Mouse (Mus musculus): ENCODE results near the gene Acy3. TPM values are rescaled to one million over a fixed set of nuclear protein-coding genes. Genes with fewer than 3 reads are reported as not detected.
"Not testable (repeated sequence)": the region's sequence is repeated elsewhere in the genome, so short reads cannot be mapped to it uniquely, and the experiment has no call there.

Gene Acy3
- polyA plus RNA-seq, 1 experiment from 2014 or later = 8.0 TPM

DNA sequence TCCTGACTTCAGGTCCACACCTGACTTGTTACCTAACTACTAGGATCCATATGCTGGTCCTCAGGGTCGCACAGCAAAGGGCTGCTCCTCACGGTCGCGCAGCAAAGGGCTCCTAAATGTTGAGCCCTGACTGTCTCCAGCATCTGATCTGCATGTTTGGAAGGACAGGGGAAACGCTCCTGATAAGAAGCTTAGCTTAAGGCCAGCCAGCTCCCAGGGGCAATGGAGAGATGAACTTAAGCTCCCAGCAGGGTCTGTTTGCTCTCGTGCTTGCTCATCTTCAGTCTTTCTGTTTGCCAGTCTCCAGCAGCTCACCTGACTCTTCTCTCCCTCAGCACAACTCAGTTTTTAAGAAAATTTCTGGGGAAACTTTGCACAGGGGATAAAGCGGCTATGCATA lies 46.3 kb downstream of the Acy3 start:
- Histone ChIP-seq H3K27ac (ENCODE audit: low read depth, low read length) (no peak overlapping the region), H3K27me3 (ENCODE audit: control insufficient read depth, insufficient read depth, low read length) (no peaks in the 10 kb centered on the region), H3K4me2 (no peak overlapping the region), H3K36me3 (ENCODE audit: control insufficient read depth, insufficient read depth, low read length) (no peaks in the 10 kb centered on the region), H3K4me1 (ENCODE audit: control insufficient read depth, insufficient read depth, low read length) (peaks cover 5% of the 10 kb centered on the region; the same call in 1 of the 2 replicates), H3K4me3 (ENCODE audit: low read depth, low read length) (no peak overlapping the region), H3K9me3 (replicated peaks; ENCODE audit: control insufficient read depth, low read length) (no peaks in the 10 kb centered on the region; the same call in 1 of the 2 replicates), H3K9ac (ENCODE audit: low read depth, low read length) (no peak overlapping the region)
- WGBS (ENCODE audit: insufficient replicate concordance) = 44% methylated on average over 7 of the region's 7 CpGs
- ATAC-seq (replicated peaks; ENCODE audit: insufficient number of reproducible peaks, low FRiP score, low TSS enrichment) = no peak

DNA sequence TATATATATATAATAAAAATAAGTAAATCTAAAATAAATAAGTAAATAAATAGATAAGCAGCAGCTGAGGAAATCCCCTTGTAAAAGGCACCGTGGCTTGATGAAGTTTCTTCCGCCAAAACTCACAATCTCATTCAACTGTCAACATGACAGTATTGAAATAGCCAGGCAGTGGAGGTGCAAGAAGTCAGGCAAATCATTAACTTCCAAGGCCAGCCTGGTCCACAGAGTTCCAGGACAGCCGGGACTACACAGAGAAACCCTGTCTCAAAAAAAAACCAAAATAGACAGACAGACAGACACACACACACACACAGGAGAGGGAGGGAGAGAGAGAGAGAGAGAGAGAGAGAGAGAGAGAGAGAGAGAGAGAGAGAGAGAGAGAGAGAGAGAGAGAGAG lies 46.9 kb downstream of the Acy3 start:
- 77% methylated on average over 3 of the region's 3 CpGs for WGBS (ENCODE audit: insufficient replicate concordance)
- no peaks in the 10 kb centered on the region for H3K27me3 ChIP-seq (ENCODE audit: control insufficient read depth, insufficient read depth, low read length)
- H3K27ac ChIP-seq (ENCODE audit: low read depth, low read length) = no peak overlapping the region
- H3K9me3 ChIP-seq (replicated peaks; ENCODE audit: control insufficient read depth, low read length) = no peaks in the 10 kb centered on the region
- H3K4me2 ChIP-seq = no peak overlapping the region
- no peak overlapping the region for H3K9ac ChIP-seq (ENCODE audit: low read depth, low read length)
- peaks cover 8% of the 10 kb centered on the region; the same call in 1 of the 2 replicates for H3K4me1 ChIP-seq (ENCODE audit: control insufficient read depth, insufficient read depth, low read length)
- no peak overlapping the region for H3K4me3 ChIP-seq (ENCODE audit: low read depth, low read length)
- no peak for ATAC-seq (replicated peaks; ENCODE audit: insufficient number of reproducible peaks, low FRiP score, low TSS enrichment)
- H3K36me3 ChIP-seq (ENCODE audit: control insufficient read depth, insufficient read depth, low read length) = no peaks in the 10 kb centered on the region

- Histone ChIP-seq H3K9ac (ENCODE audit: low read depth, low read length) (no peak overlapping the region), H3K4me1 (ENCODE audit: control insufficient read depth, insufficient read depth, low read length) (peaks cover 8% of the 10 kb centered on the region; the same call in 1 of the 2 replicates), H3K27me3 (ENCODE audit: control insufficient read depth, insufficient read depth, low read length) (no peaks in the 10 kb centered on the region), H3K4me2 (no peak overlapping the region), H3K4me3 (ENCODE audit: low read depth, low read length) (no peak overlapping the region), H3K27ac (ENCODE audit: low read depth, low read length) (no peak overlapping the region), H3K36me3 (ENCODE audit: control insufficient read depth, insufficient read depth, low read length) (no peaks in the 10 kb centered on the region), H3K9me3 (replicated peaks; ENCODE audit: control insufficient read depth, low read length) (no peaks in the 10 kb centered on the region)
- no peak for ATAC-seq (replicated peaks; ENCODE audit: insufficient number of reproducible peaks, low FRiP score, low TSS enrichment)
- 57% methylated on average over 5 of the region's 5 CpGs for WGBS (ENCODE audit: insufficient replicate concordance)
Measured at GRCm38 (mm10) chr19:4033742-4034141, 47.4 kb downstream of the Acy3 start.

GRCm38 (mm10) chr19:4036327-4037045 lies 50.1 kb downstream of the Acy3 start:
- no peak for ATAC-seq (replicated peaks; ENCODE audit: insufficient number of reproducible peaks, low FRiP score, low TSS enrichment)
- Histone ChIP-seq H3K27ac (ENCODE audit: low read depth, low read length) (no peak overlapping the region), H3K9ac (ENCODE audit: low read depth, low read length) (no peak overlapping the region), H3K4me3 (ENCODE audit: low read depth, low read length) (no peak overlapping the region), H3K27me3 (ENCODE audit: control insufficient read depth, insufficient read depth, low read length) (no peaks in the 10 kb centered on the region), H3K4me2 (peak overlapping the region; percentile 17), H3K4me1 (ENCODE audit: control insufficient read depth, insufficient read depth, low read length) (peaks cover 8% of the 10 kb centered on the region; the same call in 1 of the 2 replicates), H3K9me3 (replicated peaks; ENCODE audit: control insufficient read depth, low read length) (no peaks in the 10 kb centered on the region), H3K36me3 (ENCODE audit: control insufficient read depth, insufficient read depth, low read length) (no peaks in the 10 kb centered on the region)
- 79% methylated on average over 12 of the region's 12 CpGs for WGBS (ENCODE audit: insufficient replicate concordance)

GRCm38 (mm10) chr19:4037154-4037787 lies 50.9 kb downstream of the Acy3 start:
- peak overlapping the region; percentile 94 for H3K9ac ChIP-seq (ENCODE audit: low read depth, low read length)
- H3K27me3 ChIP-seq (ENCODE audit: control insufficient read depth, insufficient read depth, low read length); ATAC-seq (replicated peaks; ENCODE audit: insufficient number of reproducible peaks, low FRiP score, low TSS enrichment); H3K4me1 ChIP-seq (ENCODE audit: control insufficient read depth, insufficient read depth, low read length); H3K36me3 ChIP-seq (ENCODE audit: control insufficient read depth, insufficient read depth, low read length); H3K9me3 ChIP-seq (replicated peaks; ENCODE audit: control insufficient read depth, low read length): not testable (repeated sequence)
- H3K4me3 ChIP-seq (ENCODE audit: low read depth, low read length) = peak overlapping the region; percentile 77
- peak overlapping the region; percentile 82 for H3K27ac ChIP-seq (ENCODE audit: low read depth, low read length)
- peak overlapping the region; percentile 84 for H3K4me2 ChIP-seq
- WGBS (ENCODE audit: insufficient replicate concordance) = 29% methylated on average over 7 of the region's 8 CpGs

- WGBS (ENCODE audit: insufficient replicate concordance) = under 1% methylated on average over 26 of the region's 26 CpGs
- H3K4me1 ChIP-seq (ENCODE audit: control insufficient read depth, insufficient read depth, low read length) = peaks cover 8% of the 10 kb centered on the region; the same call in 1 of the 2 replicates
- H3K9me3 ChIP-seq (replicated peaks; ENCODE audit: control insufficient read depth, low read length) = no peaks in the 10 kb centered on the region
- no peaks in the 10 kb centered on the region for H3K27me3 ChIP-seq (ENCODE audit: control insufficient read depth, insufficient read depth, low read length)
- H3K36me3 ChIP-seq (ENCODE audit: control insufficient read depth, insufficient read depth, low read length) = no peaks in the 10 kb centered on the region
- H3K4me3 ChIP-seq (ENCODE audit: low read depth, low read length) = peak within 1 kb of the TSS; percentile 77
- H3K27ac ChIP-seq (ENCODE audit: low read depth, low read length) = peak within 1 kb of the TSS; percentile 82
- peak within 1 kb of the TSS; percentile 94 for H3K9ac ChIP-seq (ENCODE audit: low read depth, low read length)
- peak; percentile 85 for ATAC-seq (replicated peaks; ENCODE audit: insufficient number of reproducible peaks, low FRiP score, low TSS enrichment)
- H3K4me2 ChIP-seq = peak within 1 kb of the TSS; percentile 84
Measured at GRCm38 (mm10) chr19:4037788-4038232, 51.4 kb downstream of the Acy3 start, which contains the start of gene Gstp1. Gene Gstp1, minus strand, starts transcription at chr19:4037985.

Other genes starting within 250 kb of the Acy3 start
- 22.2 and 27.6 TPM in 2 replicates for gene Kmt5b, start 219.1 kb upstream of the Acy3 start, polyA plus RNA-seq (2014; fragmentation: Nextera tagmentation; extraction: Ambion mirVana)
- gene Chka, start 134.8 kb upstream of the Acy3 start, polyA plus RNA-seq (2014; fragmentation: Nextera tagmentation; extraction: Ambion mirVana) = 26.6 and 27.9 TPM in 2 replicates
- 16.2 and 18.7 TPM in 2 replicates for gene Tcirg1, start 79.4 kb upstream of the Acy3 start, polyA plus RNA-seq (2014; fragmentation: Nextera tagmentation; extraction: Ambion mirVana)
- gene Ndufs8, start 73.8 kb upstream of the Acy3 start, polyA plus RNA-seq (2014; fragmentation: Nextera tagmentation; extraction: Ambion mirVana) = 364 and 376 TPM in 2 replicates
- gene Aldh3b1, start 56.8 kb upstream of the Acy3 start, polyA plus RNA-seq (2014; fragmentation: Nextera tagmentation; extraction: Ambion mirVana) = 2.3 and 2.4 TPM in 2 replicates
- gene Unc93b1, start 51.4 kb upstream of the Acy3 start, polyA plus RNA-seq (2014; fragmentation: Nextera tagmentation; extraction: Ambion mirVana) = 4.5 and 6.2 TPM in 2 replicates
- gene Aldh3b3, start 27.9 kb upstream of the Acy3 start, polyA plus RNA-seq (2014; fragmentation: Nextera tagmentation; extraction: Ambion mirVana) = not detected in 2 replicates
- 0.16 TPM in 1 of 2 replicates, not detected in the other for gene Aldh3b2, start 14.2 kb upstream of the Acy3 start, polyA plus RNA-seq (2014; fragmentation: Nextera tagmentation; extraction: Ambion mirVana)
- gene Tbx10, start 6.2 kb downstream of the Acy3 start, polyA plus RNA-seq (2014; fragmentation: Nextera tagmentation; extraction: Ambion mirVana) = 0.11 TPM in 1 of 2 replicates, not detected in the other
- gene Nudt8, start 14.0 kb downstream of the Acy3 start, polyA plus RNA-seq (2014; fragmentation: Nextera tagmentation; extraction: Ambion mirVana) = 48.0 and 48.8 TPM in 2 replicates
- 2.3 and 2.5 TPM in 2 replicates for gene Gm49405, start 14.1 kb downstream of the Acy3 start, polyA plus RNA-seq (2014; fragmentation: Nextera tagmentation; extraction: Ambion mirVana)
- 64.5 and 65.9 TPM in 2 replicates for gene Doc2g, start 16.7 kb downstream of the Acy3 start, polyA plus RNA-seq (2014; fragmentation: Nextera tagmentation; extraction: Ambion mirVana)
- gene Ndufv1, start 26.2 kb downstream of the Acy3 start, polyA plus RNA-seq (2014; fragmentation: Nextera tagmentation; extraction: Ambion mirVana) = 369 and 417 TPM in 2 replicates
- 359 and 387 TPM in 2 replicates for gene Gstp1, start 51.4 kb downstream of the Acy3 start, polyA plus RNA-seq (2014; fragmentation: Nextera tagmentation; extraction: Ambion mirVana)
- gene Gstp2, start 59.5 kb downstream of the Acy3 start, polyA plus RNA-seq (2014; fragmentation: Nextera tagmentation; extraction: Ambion mirVana) = 2.9 and 3.4 TPM in 2 replicates
- gene Gstp3, start 73.0 kb downstream of the Acy3 start, polyA plus RNA-seq (2014; fragmentation: Nextera tagmentation; extraction: Ambion mirVana) = 0.49 TPM in 1 of 2 replicates, not detected in the other
- not detected in 2 replicates for gene Cabp2, start 95.0 kb downstream of the Acy3 start, polyA plus RNA-seq (2014; fragmentation: Nextera tagmentation; extraction: Ambion mirVana)
- gene Cdk2ap2, start 110.6 kb downstream of the Acy3 start, polyA plus RNA-seq (2014; fragmentation: Nextera tagmentation; extraction: Ambion mirVana) = 63.4 and 64.0 TPM in 2 replicates
- 15.5 and 17.3 TPM in 2 replicates for gene Pitpnm1, start 113.4 kb downstream of the Acy3 start, polyA plus RNA-seq (2014; fragmentation: Nextera tagmentation; extraction: Ambion mirVana)
- gene Aip, start 139.3 kb downstream of the Acy3 start, polyA plus RNA-seq (2014; fragmentation: Nextera tagmentation; extraction: Ambion mirVana) = 91.4 and 93.4 TPM in 2 replicates
- not detected in 2 replicates for gene Gpr152, start 153.2 kb downstream of the Acy3 start, polyA plus RNA-seq (2014; fragmentation: Nextera tagmentation; extraction: Ambion mirVana)
- gene Cabp4, start 157.5 kb downstream of the Acy3 start, polyA plus RNA-seq (2014; fragmentation: Nextera tagmentation; extraction: Ambion mirVana) = not detected in 2 replicates
- 109 and 113 TPM in 2 replicates for gene Coro1b, start 162.0 kb downstream of the Acy3 start, polyA plus RNA-seq (2014; fragmentation: Nextera tagmentation; extraction: Ambion mirVana)
- gene Ptprcap, start 167.0 kb downstream of the Acy3 start, polyA plus RNA-seq (2014; fragmentation: Nextera tagmentation; extraction: Ambion mirVana) = 1.3 and 1.7 TPM in 2 replicates
- 34.3 and 38.1 TPM in 2 replicates for gene Rps6kb2, start 176.8 kb downstream of the Acy3 start, polyA plus RNA-seq (2014; fragmentation: Nextera tagmentation; extraction: Ambion mirVana)
- 2.1 and 2.8 TPM in 2 replicates for gene Carns1, start 188.9 kb downstream of the Acy3 start, polyA plus RNA-seq (2014; fragmentation: Nextera tagmentation; extraction: Ambion mirVana)
- gene Tbc1d10c, start 204.7 kb downstream of the Acy3 start, polyA plus RNA-seq (2014; fragmentation: Nextera tagmentation; extraction: Ambion mirVana) = 1.0 and 1.3 TPM in 2 replicates
- gene Ppp1ca, start 205.5 kb downstream of the Acy3 start, polyA plus RNA-seq (2014; fragmentation: Nextera tagmentation; extraction: Ambion mirVana) = 749 and 760 TPM in 2 replicates
- gene Rad9a, start 215.1 kb downstream of the Acy3 start, polyA plus RNA-seq (2014; fragmentation: Nextera tagmentation; extraction: Ambion mirVana) = 20.6 and 24.1 TPM in 2 replicates
- gene Clcf1, start 227.7 kb downstream of the Acy3 start, polyA plus RNA-seq (2014; fragmentation: Nextera tagmentation; extraction: Ambion mirVana) = 1.2 and 2.5 TPM in 2 replicates
- gene AC109138.7, start 227.8 kb downstream of the Acy3 start, polyA plus RNA-seq (2014; fragmentation: Nextera tagmentation; extraction: Ambion mirVana) = not detected in 2 replicates
- 17.4 and 19.5 TPM in 2 replicates for gene Pold4, start 245.3 kb downstream of the Acy3 start, polyA plus RNA-seq (2014; fragmentation: Nextera tagmentation; extraction: Ambion mirVana)